Mouse (Mus musculus) MEL-GATA-1-ER (cell line): ENCODE data around the gene Tas2r115.
"Not testable (repeated sequence)": the region's sequence is repeated elsewhere in the genome, so short reads cannot be mapped to it uniquely, and the experiment has no call there.

Source experiments
- DNase-seq: peaks from one replicate; pipeline ENCODE4 v3.0.0-alpha.2; 2012; ENCODE audit warnings: low read depth; ENCODE audit errors: extremely low read depth

Tas2r115 gene

DNA sequence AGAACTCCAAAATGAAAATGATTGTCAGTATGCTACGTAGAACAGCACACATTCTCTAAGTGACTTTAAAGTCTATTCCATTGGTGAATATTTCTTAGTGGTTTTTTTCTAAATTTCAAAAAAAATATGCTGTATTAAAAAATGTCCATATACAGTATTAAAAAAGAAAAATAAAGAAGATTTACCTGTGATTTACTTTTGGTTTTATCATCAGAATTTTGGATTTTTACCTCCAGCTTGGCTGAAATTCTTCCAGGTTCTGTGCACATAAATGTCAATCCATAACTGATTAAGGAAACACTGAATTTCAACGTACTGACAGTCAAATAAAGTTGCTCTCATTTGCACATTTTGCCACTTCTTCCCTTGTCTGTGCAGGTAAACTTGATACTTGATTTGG is at the start of gene Tas2r115:
TSS of gene Tas2r115 (minus strand) at position 101 of the 400 bp plus-strand sequence.
- no peak for DNase-seq

DNA sequence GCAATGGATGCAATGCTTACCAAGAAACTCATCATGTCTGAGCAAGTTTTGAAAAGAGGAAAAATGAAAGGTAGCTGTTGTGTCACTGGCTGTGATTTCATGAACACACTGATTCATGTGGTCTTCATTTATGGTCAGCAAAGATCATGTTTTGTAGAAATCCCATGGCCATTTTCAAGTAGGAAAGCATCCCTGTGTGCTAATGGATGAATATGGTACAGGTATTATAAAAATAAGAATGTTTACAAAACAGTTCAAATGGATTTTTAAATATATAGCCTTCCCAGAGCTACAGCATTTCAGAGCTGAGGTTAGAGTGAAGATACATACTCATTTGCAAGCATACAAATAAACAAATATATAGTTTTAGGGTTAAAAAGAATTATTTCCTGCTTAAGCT is 40.2 kb upstream of the Tas2r115 start, which contains the start of gene Tas2r136:
TSS of gene Tas2r136 (minus strand) at position 101 of the 400 bp plus-strand sequence.
- no peak for DNase-seq

DNA sequence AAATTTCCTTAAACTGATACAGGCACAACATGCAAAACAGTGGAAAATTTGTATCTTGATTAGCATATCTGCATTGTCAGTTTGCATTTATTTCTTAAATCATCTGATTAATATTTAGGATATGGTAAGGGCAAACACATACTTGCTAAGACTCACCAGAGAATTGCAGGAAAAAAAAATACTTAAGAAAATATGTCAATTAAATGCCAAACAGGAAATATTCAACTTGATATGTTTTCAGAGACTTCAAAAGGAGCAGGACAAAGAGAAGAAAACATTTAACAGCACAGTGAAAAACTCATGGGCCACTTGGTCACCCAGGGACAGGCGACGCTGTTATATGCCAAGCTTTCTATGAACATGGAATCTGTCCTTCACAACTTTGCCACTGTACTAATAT is 24.0 kb upstream of the Tas2r115 start, which contains the start of gene Tas2r102:
TSS of gene Tas2r102 (plus strand) at position 301 of the 400 bp plus-strand sequence.
- DNase-seq: no peak

DNA sequence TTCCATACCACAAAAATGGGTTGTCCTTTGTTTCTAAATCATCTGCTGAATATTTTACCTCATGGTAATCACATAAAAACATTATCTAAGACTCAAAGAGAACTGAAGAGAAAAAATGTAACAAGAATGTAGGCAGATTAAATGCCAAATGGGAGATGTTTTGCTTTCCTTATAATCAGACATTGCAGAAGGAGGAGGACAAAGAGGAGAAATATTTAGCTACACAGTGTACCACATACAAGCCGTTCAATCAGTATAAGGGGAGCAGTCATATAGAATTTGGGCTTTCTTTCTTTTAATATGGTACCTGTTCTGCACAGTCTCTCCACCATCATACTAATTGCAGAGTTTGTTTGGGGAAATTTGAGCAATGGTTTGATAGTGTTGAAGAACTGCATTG is 16.6 kb upstream of the Tas2r115 start, which contains the start of gene Tas2r124:
TSS of gene Tas2r124 (plus strand) at position 301 of the 400 bp plus-strand sequence.
- no peak for DNase-seq

DNA sequence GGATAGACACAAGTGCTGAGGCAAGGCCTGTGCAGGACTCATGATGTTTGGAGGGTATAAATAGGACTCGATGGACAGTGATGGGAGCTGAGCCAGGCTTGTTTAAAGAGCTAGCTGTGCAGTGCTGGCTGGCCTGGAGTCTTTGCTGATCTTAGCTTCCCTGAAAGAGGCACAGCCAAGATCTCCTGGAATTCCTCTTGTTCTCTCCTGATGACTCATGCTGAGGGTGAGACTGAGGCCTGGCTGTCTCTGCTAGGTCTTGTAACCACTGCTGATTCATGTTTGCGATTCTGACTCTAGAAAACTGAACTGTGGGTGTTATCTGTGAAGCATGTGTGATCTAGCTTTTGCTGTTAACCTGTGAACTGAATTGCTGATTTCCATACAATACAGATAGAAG is 12.4 kb upstream of the Tas2r115 start:
- peak; percentile 3 for DNase-seq

DNA sequence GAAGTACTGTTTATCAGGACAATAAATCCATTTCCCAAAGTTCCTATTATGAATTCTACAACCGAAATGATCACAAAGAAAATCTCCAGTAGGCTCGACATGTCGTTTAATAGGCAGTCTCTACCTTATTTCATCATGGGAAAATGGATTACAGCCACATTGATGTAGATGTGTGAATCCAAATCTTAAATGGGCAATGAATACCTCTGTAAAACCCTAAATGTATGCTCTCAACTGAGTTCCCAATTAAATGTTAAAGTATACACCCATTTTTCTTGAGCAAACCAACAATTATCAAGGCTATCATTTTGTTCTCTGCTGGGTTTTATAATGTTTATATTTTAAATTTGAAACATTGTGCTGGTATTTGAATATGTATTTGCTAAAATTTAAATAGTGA is 26.0 kb downstream of the Tas2r115 start, which contains the start of gene Tas2r122:
TSS of gene Tas2r122 (minus strand) at position 101 of the 400 bp plus-strand sequence.
- no peak for DNase-seq

DNA sequence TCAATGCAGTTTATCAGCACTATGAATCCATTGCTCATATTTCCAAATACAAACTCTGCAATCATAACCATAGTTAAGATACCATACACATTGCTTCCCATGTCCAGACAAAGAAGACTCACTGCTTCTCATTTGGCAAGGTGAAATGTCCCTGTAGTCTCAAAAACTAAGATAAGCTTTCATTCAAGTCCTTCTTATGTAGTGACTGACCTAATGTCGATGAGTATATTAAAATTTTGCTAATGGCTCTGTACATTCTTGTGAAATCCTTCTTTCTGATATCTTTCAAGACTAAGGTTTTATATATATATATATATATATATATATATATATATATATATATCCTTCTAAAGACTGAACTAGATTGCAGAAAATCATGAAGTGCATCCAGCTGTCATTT is 36.9 kb downstream of the Tas2r115 start, which contains the start of gene Tas2r121:
TSS of gene Tas2r121 (minus strand) at position 101 of the 400 bp plus-strand sequence.
- no peak for DNase-seq

DNA sequence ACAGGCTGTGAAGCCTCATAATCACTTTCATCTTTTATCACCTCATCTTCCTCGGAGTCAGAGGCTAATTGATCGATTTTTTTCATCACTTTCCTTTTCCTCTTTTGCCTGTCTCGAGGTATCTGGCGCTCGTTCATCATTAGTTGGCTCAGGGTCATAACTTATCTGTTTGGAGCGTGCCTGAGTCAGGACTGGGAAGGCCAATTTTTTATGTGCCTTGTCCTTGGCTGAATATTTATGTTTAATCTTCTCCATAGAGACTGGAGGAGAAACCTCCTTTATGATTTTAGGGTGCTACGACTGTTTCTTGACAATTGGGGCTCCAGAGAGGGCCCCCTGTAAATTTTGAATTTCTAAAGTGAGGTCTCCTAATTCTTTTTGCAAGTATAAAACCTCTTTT is 46.2 kb downstream of the Tas2r115 start:
- not testable (repeated sequence) for DNase-seq
